Mouse (Mus musculus): ENCODE data around the gene Trim7.
"Not testable (repeated sequence)": the region's sequence is repeated elsewhere in the genome, so short reads cannot be mapped to it uniquely, and the experiment has no call there.

The Trim7 gene

GRCm38 (mm10) chr11:48825979-48826751, at the start of gene Trim7, which contains the start of gene Gm12184:
Trim7 (plus strand) TSS chr11:48826140.
Gm12184 (minus strand) TSS chr11:48826655.
- DNase-seq (ENCODE audit: extremely low read depth, low read depth): not testable (repeated sequence)

- peak; percentile 57 for DNase-seq (ENCODE audit: extremely low read depth, low read depth)
These were observed 49.3 kb upstream of the Trim7 start for GRCm38 (mm10) chr11:48776664-48777063.

GRCm38 (mm10) chr11:48777303-48777702, 48.6 kb upstream of the Trim7 start:
- DNase-seq (ENCODE audit: extremely low read depth, low read depth): no peak

DNA sequence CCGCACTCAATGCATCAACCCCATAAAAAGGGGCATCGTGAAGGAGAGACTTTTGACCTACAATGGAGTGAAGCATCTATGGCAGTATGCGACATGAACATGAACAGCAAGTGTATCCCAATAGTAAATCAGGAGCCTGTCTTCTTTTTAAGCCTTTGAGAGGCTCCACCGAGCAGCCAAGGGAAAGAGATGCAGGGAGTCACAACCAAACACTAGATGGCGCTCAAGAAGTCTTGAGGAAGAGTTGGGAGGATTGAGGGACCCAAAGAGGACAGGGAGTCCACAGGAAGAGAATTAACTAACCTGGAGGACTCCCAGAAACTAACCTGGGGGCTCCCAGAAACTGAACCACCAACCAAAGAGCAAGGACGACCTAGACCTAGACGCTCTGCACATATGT, 46.5 kb upstream of the Trim7 start:
- peak; percentile 66 for DNase-seq (ENCODE audit: extremely low read depth, low read depth)

DNA sequence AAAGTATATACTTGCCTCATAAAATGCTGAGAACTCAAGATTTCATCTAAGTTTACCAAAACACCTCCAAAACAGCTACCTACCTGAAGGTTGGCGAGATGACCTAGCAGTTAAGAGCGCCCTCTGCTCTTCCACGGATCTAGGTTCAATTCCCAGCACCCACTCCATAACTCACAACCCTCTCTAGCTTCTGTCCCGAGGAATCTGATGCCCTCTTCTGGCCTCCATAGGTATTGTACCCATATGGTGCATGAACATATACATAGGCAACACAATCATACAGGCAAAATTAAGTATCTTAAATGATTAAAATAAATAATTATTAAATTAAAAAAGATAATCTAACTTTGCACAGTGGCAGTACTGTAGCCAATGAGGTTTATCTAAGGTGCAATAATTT, 43.7 kb upstream of the Trim7 start:
- no peak for DNase-seq (ENCODE audit: extremely low read depth, low read depth)

GRCm38 (mm10) chr11:48787455-48788211, 38.3 kb upstream of the Trim7 start:
- peak; percentile 86 for DNase-seq (ENCODE audit: extremely low read depth, low read depth)

- peak; percentile 83 for DNase-seq (ENCODE audit: extremely low read depth, low read depth)
These were observed 37.4 kb upstream of the Trim7 start for GRCm38 (mm10) chr11:48788311-48789089.

GRCm38 (mm10) chr11:48789215-48789614, 36.7 kb upstream of the Trim7 start:
- no peak for DNase-seq (ENCODE audit: extremely low read depth, low read depth)

DNA sequence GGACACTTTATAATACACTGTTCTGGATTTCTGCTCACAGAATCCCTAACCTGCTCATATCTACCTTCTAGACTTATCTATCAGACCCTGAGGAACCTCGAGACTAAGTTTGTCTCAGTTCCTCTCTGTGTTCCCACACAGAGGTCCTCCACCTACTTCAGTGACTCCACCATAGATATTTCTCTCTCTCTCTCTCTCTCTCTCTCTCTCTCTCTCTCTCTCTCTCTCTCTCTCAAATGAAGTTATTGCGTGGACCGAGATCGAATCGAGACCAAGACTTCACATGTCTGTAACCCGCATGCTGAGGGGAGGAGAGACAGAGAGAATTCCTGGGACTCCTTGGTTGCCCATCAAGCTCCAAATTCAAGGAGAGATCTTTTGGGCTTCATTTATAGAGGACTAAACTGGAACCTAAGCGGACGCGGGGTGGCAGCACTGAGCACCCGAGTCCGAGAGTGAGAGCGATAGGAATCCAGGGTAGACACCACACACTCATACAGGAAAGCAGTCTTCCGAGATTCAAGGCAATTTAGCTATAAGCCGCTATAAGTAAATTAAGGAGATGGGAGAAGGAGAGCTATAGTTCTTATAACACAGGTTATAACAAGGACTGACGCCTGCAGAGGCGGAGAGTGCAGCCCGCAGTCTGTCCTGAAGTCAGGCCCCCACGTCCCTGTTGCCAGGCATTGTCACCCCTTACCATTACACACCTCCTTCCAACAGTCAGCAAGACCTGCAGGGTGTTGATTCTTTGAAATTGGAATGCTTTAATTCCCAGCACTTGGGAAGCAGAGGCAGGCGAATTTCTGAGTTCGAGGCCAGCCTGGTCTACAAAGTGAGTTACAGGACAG, 35.7 kb upstream of the Trim7 start:
- peak; percentile 73 for DNase-seq (ENCODE audit: extremely low read depth, low read depth)

DNA sequence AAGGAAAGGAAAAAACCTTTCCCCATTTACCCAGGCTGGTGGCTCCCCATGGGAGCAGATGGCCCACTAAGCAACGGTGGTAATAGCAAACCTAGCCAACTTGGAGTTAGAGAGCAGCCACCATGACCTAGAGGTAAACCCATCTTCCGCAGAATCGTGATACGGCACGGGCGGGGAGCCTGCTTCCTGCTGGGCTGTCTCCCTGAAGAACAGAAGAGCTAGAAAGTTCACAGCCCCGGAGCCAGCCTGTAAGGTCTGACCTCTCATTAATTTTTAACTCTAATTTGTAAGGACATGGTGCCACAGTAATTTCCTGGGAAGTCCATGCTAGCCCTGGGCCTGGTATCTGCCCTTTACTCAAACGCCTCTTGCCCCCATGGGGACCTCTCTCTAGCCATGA, 35.0 kb upstream of the Trim7 start:
- DNase-seq (ENCODE audit: extremely low read depth, low read depth): no peak

- DNase-seq (ENCODE audit: extremely low read depth, low read depth): not testable (repeated sequence)
These were observed 34.0 kb upstream of the Trim7 start for GRCm38 (mm10) chr11:48791894-48792293.

DNA sequence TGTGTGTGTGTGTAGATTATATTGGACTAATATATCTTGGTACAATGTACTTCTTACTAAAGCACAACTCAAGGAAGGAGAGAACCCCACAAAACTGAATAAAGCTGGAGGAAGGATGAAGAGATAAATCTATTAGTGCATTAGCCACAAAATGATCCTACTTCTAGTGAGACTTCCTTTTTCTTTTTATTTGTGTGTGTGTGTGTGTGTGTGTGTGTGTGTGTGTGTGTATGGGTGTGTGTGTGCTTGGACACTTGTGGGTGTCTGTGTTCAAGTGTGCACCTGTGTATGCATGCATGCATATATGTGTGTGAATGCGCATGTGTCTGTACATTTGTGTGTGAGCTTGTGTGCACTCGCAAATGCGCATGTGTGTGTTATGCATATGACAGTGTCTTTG, 32.8 kb upstream of the Trim7 start:
- no peak for DNase-seq (ENCODE audit: extremely low read depth, low read depth)

DNA sequence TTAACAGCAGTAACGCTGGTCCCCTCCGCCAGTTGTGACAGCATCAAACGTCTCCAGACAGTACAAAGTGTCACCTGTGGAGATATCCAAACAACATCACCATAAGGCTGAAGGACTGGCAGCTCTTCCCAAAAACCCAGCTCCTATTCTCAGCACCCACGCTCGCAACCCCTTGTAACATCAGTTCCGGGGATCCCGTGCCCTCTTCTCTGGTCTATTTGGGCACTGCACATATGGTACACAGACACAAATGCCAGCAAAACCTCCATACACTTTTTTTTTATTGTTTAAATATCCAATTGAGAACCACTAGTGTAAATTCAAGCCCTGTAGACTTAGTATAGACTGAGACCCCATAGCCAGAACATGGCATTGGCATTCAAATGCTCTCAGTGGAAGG, 30.7 kb upstream of the Trim7 start:
- no peak for DNase-seq (ENCODE audit: extremely low read depth, low read depth)

- no peak for DNase-seq (ENCODE audit: extremely low read depth, low read depth)
These were observed 29.6 kb upstream of the Trim7 start for GRCm38 (mm10) chr11:48796290-48796689.

DNA sequence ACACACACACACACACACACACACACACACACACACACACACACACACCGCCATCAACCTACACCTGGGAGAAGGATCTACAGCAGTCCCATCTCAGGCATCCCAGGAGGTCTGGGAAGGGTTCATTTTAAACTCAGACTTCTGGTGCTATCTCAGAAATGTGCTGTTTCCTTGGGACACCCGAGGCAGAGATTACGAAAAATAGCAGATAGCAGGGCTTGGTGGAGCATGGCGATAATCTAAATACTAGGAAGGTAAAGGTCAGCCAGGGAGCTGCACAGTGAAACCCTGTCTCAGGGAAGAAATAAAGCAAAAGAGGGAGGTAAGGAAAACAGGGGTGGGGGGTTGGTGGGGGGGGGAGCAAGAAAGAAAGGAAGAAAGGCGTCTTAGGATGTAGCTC, 28.7 kb upstream of the Trim7 start:
- DNase-seq (ENCODE audit: extremely low read depth, low read depth): no peak

- DNase-seq (ENCODE audit: extremely low read depth, low read depth): no peak
These were observed 27.6 kb upstream of the Trim7 start for GRCm38 (mm10) chr11:48798308-48798707.

GRCm38 (mm10) chr11:48798984-48799920, 26.7 kb upstream of the Trim7 start:
- DNase-seq (ENCODE audit: extremely low read depth, low read depth): no peak

- peak; percentile 91 for DNase-seq (ENCODE audit: extremely low read depth, low read depth)
These were observed 25.8 kb upstream of the Trim7 start, which contains the start of gene Rack1 for GRCm38 (mm10) chr11:48799921-48800701. Rack1 (plus strand) TSS chr11:48800332.
